Mouse (Mus musculus): ENCODE results near the gene Coq7.

The Coq7 gene

DNA sequence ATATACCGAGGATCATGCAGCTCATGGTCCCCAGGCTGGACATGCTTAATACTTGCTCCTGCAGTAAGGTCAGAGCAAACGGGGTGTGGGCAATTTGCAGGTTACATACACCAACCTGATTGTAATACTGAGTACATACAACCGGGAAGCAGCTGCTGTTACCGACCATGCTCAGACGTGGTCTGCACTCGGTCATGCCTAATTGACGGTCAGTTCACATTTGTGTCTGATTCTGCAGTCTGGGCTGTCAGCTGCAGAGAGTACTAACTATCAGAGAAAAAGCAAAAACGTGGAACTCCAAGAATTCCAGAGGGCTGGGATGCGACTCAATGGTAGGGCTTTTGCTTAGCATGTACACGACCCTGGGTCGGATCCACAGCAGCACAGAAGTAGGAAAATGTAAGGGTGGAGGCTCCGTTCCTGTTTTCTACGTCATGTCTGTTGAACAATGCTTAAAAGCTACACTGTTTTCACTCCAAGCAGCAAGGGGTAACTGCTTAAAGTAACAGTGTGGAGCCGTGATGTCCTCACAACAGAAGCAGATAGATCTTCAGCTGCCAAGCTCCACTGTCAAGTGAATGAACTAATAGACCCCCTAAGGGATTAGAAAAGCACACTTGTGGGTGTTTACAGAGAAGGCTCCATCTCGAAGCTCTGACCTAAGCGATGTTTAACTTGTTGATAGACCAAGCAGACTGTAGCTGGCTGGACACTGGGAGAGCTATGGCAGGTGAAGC, 71.6 kb downstream of the Coq7 start:
- DNase-seq, result no peak

All from cerebellum, postnatal 14 days (tissue).